Mouse (Mus musculus) liver, embryonic 14.5 days (tissue): Measurements from ENCODE around the gene Echs1.

Experiments used
- CTCF ChIP-seq: IDR thresholded peaks from 2 replicates; pipeline ENCODE4 v1.5.1; 2016; ENCODE audit warnings: antibody characterized with exemption, low read depth, control low read depth
- EP300 ChIP-seq: IDR thresholded peaks from 2 replicates; pipeline ENCODE4 v1.6.1; 2016; ENCODE audit warnings: antibody characterized with exemption, low read depth

DNA sequence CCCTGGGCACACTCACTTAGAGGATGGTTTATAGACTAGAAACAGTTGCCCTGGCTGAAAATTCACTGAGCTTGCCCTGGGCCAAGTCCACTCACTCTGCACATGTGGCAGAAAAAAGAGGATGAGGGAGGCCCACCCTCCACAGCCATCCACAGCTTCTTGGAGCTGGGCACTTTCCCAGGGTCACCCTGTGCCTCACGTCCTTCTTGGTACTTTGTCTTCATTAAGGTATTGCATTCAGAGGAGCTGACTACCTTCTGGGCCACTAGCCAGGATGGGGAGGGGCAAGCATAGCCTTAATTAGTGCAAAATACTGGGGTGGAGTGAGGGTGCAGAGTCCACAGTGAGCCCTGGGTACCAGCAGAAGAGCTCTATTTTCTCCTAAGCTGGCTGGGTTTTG lies 20.7 kb downstream of the Echs1 start:
- TF ChIP-seq EP300 (no peak), CTCF (no peak)
